Mouse (Mus musculus): ENCODE measurements at regions not wholly inside any gene's neighbourhood (a gene's known extent, or its start where the extent isn't known, plus 50 kb on each side); places are given as distances from the start of the nearest gene placed in this dataset.
A peak's percentile ranks its signal among the peaks of the same experiment; 100 is the strongest.

DNA sequence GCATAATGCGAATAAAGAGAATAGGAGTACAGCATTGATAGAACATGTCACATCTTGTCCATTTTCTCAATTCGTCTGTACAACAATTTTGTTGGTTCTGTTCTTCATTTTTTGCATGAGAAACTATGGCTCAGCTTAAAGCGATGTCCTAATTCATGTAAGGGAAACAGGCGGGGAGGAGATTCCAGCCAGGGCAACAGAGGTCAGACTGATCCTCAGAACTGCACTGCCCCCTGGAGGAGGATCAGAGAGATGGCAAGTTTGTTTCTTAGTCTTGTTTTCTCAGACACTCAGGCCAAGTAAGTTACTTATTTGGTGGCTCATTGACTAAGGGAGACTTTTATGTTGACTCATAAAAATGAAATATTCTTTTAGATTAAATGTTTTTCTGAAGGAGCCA, 165.7 kb upstream of the Ccdc54 start:
- TF ChIP-seq CTCF (IDR thresholded peaks at IDR 0.05) (peak; percentile 77), EP300 (IDR thresholded peaks at IDR 0.05) (no peak)
